Mouse (Mus musculus): Measurements from ENCODE around the gene Enpp1. TPM values are rescaled to one million over a fixed set of nuclear protein-coding genes. Genes with fewer than 3 reads are reported as not detected.

Gene Enpp1
- polyA plus RNA-seq, 1 experiment from 2014 or later: 5.0 TPM

DNA sequence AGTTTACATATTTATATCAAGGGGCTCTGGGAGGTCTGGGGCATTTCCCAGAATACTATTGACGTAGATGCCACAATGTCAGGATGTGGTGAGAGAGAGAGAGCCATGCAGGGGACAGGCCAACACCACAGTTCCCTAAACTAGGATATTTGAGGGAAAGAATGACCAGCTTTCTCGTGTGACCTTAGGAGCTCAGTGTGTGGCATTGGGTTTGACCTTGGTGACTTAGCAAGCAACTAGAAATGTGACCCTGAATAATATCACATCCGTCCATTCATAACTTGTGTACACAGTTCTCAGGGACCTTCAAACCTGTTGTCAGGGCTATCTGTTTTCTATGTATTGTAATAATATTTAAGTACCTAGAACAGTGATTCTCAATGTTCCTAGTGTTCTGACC is 102.8 kb downstream of the Enpp1 start:
- H3K9ac ChIP-seq (replicated peaks; ENCODE audit: low read length): no peak overlapping the region
- H3K4me2 ChIP-seq (replicated peaks; ENCODE audit: low read depth, low read length): no peak overlapping the region
- no peaks in the 10 kb centered on the region for H3K36me3 ChIP-seq (ENCODE audit: insufficient read depth, low read length)
- no peaks in the 10 kb centered on the region for H3K4me1 ChIP-seq (ENCODE audit: insufficient read depth, low read length)
- no peaks in the 10 kb centered on the region for H3K27me3 ChIP-seq (ENCODE audit: insufficient read depth, low read length)
- H3K4me3 ChIP-seq (ENCODE audit: low read length): no peak overlapping the region
- no peaks in the 10 kb centered on the region for H3K9me3 ChIP-seq (ENCODE audit: low read length)
- 86% methylated on average over 3 of the region's 3 CpGs for WGBS
- ATAC-seq (ENCODE audit: low FRiP score, low TSS enrichment): no peak
- H3K27ac ChIP-seq (ENCODE audit: low read length): no peak overlapping the region

GRCm38 (mm10) chr10:24603727-24604126 is 108.2 kb downstream of the Enpp1 start:
- H3K36me3 ChIP-seq (ENCODE audit: insufficient read depth, low read length): no peaks in the 10 kb centered on the region
- no peak overlapping the region for H3K4me2 ChIP-seq (replicated peaks; ENCODE audit: low read depth, low read length)
- no peak for ATAC-seq (ENCODE audit: low FRiP score, low TSS enrichment)
- H3K9ac ChIP-seq (replicated peaks; ENCODE audit: low read length): no peak overlapping the region
- H3K27me3 ChIP-seq (ENCODE audit: insufficient read depth, low read length): no peaks in the 10 kb centered on the region
- H3K4me3 ChIP-seq (ENCODE audit: low read length): no peak overlapping the region
- H3K27ac ChIP-seq (ENCODE audit: low read length): no peak overlapping the region
- H3K9me3 ChIP-seq (ENCODE audit: low read length): no peaks in the 10 kb centered on the region
- H3K4me1 ChIP-seq (ENCODE audit: insufficient read depth, low read length): no peaks in the 10 kb centered on the region

DNA sequence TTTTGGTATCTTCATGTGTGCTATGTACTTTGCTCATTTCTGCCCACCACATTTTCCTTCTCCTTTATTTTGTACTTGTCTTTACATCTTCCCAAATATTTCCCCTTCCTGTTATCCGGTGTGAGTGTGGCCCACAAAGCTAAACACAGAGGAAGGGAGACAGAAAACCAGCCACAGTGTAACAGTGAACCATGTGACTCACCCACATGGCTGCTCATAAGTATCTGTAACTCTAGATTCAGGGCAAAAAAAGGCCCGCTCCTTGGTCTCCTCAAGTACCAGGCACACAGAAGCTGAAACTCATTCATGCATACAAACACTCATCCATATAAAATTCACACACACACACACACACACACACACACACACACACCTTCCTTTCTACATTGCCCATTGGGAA is 108.9 kb downstream of the Enpp1 start:
- no peak for ATAC-seq (ENCODE audit: low FRiP score, low TSS enrichment)
- Histone ChIP-seq H3K27ac (ENCODE audit: low read length) (no peak overlapping the region), H3K9me3 (ENCODE audit: low read length) (no peaks in the 10 kb centered on the region), H3K36me3 (ENCODE audit: insufficient read depth, low read length) (no peaks in the 10 kb centered on the region), H3K4me3 (ENCODE audit: low read length) (no peak overlapping the region), H3K27me3 (ENCODE audit: insufficient read depth, low read length) (no peaks in the 10 kb centered on the region), H3K4me1 (ENCODE audit: insufficient read depth, low read length) (no peaks in the 10 kb centered on the region), H3K9ac (replicated peaks; ENCODE audit: low read length) (no peak overlapping the region), H3K4me2 (replicated peaks; ENCODE audit: low read depth, low read length) (no peak overlapping the region)
- WGBS: 56% methylated on average over 2 of the region's 2 CpGs

DNA sequence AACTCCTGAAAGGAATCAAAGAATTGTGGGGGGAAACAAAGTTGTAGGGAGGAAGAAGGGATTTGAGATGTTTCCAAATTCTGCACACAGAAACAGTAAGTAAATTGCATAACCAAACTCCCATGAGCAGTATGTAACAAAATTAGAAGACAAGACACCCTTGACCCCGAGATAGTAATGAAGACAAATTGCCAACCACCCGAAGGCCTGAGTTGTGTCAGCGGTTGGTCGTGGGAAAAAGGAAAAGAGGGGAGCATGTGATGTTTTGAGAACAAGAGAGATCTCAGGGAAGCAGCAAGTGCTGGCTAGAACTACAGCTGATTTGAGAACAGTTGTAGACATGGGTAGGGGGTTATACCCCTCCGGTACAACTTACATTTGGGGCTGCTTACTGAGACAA is 112.2 kb downstream of the Enpp1 start:
- no peak overlapping the region for H3K4me3 ChIP-seq (ENCODE audit: low read length)
- no peak overlapping the region for H3K4me2 ChIP-seq (replicated peaks; ENCODE audit: low read depth, low read length)
- peaks cover 13% of the 10 kb centered on the region for H3K4me1 ChIP-seq (ENCODE audit: insufficient read depth, low read length)
- H3K27me3 ChIP-seq (ENCODE audit: insufficient read depth, low read length): no peaks in the 10 kb centered on the region
- no peak overlapping the region for H3K27ac ChIP-seq (ENCODE audit: low read length)
- 63% methylated on average over 5 of the region's 5 CpGs for WGBS
- H3K36me3 ChIP-seq (ENCODE audit: insufficient read depth, low read length): no peaks in the 10 kb centered on the region
- H3K9ac ChIP-seq (replicated peaks; ENCODE audit: low read length): no peak overlapping the region
- H3K9me3 ChIP-seq (ENCODE audit: low read length): no peaks in the 10 kb centered on the region
- ATAC-seq (ENCODE audit: low FRiP score, low TSS enrichment): no peak

DNA sequence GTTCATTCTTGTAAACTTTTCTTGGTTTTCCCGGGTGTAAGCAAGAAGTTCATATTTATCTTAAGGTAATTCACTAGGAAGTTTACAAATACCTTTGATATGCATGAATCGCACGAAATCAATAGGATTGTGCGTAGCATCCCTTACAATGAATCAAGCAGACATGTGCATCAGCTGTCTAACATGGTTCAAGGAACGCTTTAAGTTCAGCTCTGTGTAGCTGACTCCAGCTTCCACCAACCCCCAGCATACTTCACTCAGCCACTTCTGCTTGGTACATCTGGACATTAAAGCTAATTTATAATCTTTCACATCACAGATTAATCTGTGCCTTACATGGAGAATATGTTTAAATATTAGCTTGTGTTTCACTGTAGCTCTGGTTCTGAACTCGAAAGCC is 113.3 kb downstream of the Enpp1 start:
- H3K9ac ChIP-seq (replicated peaks; ENCODE audit: low read length): no peak overlapping the region
- H3K27me3 ChIP-seq (ENCODE audit: insufficient read depth, low read length): no peaks in the 10 kb centered on the region
- no peaks in the 10 kb centered on the region for H3K36me3 ChIP-seq (ENCODE audit: insufficient read depth, low read length)
- H3K27ac ChIP-seq (ENCODE audit: low read length): no peak overlapping the region
- H3K4me3 ChIP-seq (ENCODE audit: low read length): no peak overlapping the region
- no peaks in the 10 kb centered on the region for H3K9me3 ChIP-seq (ENCODE audit: low read length)
- peaks cover 22% of the 10 kb centered on the region for H3K4me1 ChIP-seq (ENCODE audit: insufficient read depth, low read length)
- WGBS: 87% methylated on average over 6 of the region's 6 CpGs
- no peak overlapping the region for H3K4me2 ChIP-seq (replicated peaks; ENCODE audit: low read depth, low read length)
- no peak for ATAC-seq (ENCODE audit: low FRiP score, low TSS enrichment)

- Histone ChIP-seq H3K36me3 (ENCODE audit: insufficient read depth, low read length) (no peaks in the 10 kb centered on the region), H3K4me1 (ENCODE audit: insufficient read depth, low read length) (peaks cover 31% of the 10 kb centered on the region), H3K27me3 (ENCODE audit: insufficient read depth, low read length) (no peaks in the 10 kb centered on the region), H3K9ac (replicated peaks; ENCODE audit: low read length) (no peak overlapping the region), H3K4me3 (ENCODE audit: low read length) (no peak overlapping the region), H3K4me2 (replicated peaks; ENCODE audit: low read depth, low read length) (no peak overlapping the region), H3K27ac (ENCODE audit: low read length) (no peak overlapping the region), H3K9me3 (ENCODE audit: low read length) (no peaks in the 10 kb centered on the region)
- WGBS: 84% methylated on average over 4 of the region's 4 CpGs
- ATAC-seq (ENCODE audit: low FRiP score, low TSS enrichment): no peak
These were observed 114.2 kb downstream of the Enpp1 start for GRCm38 (mm10) chr10:24597789-24598188.

DNA sequence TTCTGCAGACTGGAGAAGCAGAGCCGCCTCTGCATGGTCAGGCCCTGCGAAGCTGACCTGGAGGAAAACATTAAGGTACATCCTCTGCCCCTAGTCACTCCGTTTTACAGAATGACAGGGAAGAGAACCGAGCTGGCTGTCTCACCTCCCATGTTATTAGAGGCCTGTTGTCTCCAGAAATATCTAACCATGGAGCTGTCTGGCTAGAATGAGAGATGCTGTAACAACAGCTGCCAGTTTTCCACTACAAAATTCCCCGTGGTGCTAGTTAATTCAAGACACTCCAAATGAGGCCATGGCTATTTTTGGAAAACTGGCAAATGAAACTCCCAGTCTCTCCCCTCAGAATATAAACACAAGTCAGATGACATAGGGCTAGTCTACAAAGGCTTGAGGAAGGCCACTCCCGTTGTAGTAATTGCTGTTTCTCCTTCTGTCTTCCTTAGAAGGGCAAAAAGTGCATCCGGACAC is 115.1 kb downstream of the Enpp1 start:
- H3K4me2 ChIP-seq (replicated peaks; ENCODE audit: low read depth, low read length): peak overlapping the region; percentile 64
- H3K9me3 ChIP-seq (ENCODE audit: low read length): no peaks in the 10 kb centered on the region
- H3K36me3 ChIP-seq (ENCODE audit: insufficient read depth, low read length): no peaks in the 10 kb centered on the region
- peak overlapping the region; percentile 33 for H3K27ac ChIP-seq (ENCODE audit: low read length)
- peaks cover 38% of the 10 kb centered on the region for H3K4me1 ChIP-seq (ENCODE audit: insufficient read depth, low read length)
- WGBS: 61% methylated on average over 7 of the region's 7 CpGs
- H3K9ac ChIP-seq (replicated peaks; ENCODE audit: low read length): no peak overlapping the region; the same call in 1 of the 2 replicates
- H3K27me3 ChIP-seq (ENCODE audit: insufficient read depth, low read length): no peaks in the 10 kb centered on the region
- H3K4me3 ChIP-seq (ENCODE audit: low read length): peak overlapping the region; percentile 58
- no peak for ATAC-seq (ENCODE audit: low FRiP score, low TSS enrichment)

DNA sequence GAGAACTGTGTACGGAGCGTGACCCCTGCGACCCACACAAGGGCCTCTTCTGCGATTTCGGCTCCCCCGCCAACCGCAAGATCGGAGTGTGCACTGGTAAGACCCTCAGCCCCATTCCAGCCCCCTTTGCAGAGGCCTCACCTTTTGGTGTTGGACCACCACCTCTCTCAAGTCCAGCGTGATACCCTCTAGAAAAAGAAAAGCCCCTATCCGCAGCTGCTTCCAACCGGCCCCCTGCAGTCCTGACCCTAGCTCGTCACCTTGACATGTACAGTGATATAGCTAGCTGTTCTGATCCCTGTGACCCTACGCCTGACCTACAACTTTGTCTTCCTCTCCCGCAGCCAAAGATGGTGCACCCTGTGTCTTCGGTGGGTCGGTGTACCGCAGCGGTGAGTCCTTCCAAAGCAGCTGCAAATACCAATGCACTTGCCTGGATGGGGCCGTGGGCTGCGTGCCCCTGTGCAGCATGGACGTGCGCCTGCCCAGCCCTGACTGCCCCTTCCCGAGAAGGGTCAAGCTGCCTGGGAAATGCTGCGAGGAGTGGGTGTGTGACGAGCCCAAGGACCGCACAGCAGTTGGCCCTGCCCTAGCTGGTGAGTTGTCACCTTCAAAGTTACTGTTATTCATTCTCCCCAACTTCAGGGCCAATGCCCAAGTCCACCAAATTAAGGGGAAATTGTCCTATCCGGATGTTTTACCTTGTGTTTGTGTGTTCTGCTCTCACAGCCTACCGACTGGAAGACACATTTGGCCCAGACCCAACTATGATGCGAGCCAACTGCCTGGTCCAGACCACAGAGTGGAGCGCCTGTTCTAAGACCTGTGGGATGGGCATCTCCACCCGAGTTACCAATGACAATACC is 115.7 kb downstream of the Enpp1 start:
- ATAC-seq (ENCODE audit: low FRiP score, low TSS enrichment): peak; percentile 37
- H3K4me3 ChIP-seq (ENCODE audit: low read length): peak overlapping the region; percentile 58
- 22% methylated on average over 31 of the region's 31 CpGs for WGBS
- H3K9me3 ChIP-seq (ENCODE audit: low read length): no peaks in the 10 kb centered on the region
- H3K9ac ChIP-seq (replicated peaks; ENCODE audit: low read length): peak overlapping the region; percentile 85
- H3K27me3 ChIP-seq (ENCODE audit: insufficient read depth, low read length): no peaks in the 10 kb centered on the region
- peak overlapping the region; percentile 96 for H3K27ac ChIP-seq (ENCODE audit: low read length)
- H3K4me1 ChIP-seq (ENCODE audit: insufficient read depth, low read length): peaks cover 38% of the 10 kb centered on the region
- no peaks in the 10 kb centered on the region for H3K36me3 ChIP-seq (ENCODE audit: insufficient read depth, low read length)
- peak overlapping the region; percentile 64 for H3K4me2 ChIP-seq (replicated peaks; ENCODE audit: low read depth, low read length)

DNA sequence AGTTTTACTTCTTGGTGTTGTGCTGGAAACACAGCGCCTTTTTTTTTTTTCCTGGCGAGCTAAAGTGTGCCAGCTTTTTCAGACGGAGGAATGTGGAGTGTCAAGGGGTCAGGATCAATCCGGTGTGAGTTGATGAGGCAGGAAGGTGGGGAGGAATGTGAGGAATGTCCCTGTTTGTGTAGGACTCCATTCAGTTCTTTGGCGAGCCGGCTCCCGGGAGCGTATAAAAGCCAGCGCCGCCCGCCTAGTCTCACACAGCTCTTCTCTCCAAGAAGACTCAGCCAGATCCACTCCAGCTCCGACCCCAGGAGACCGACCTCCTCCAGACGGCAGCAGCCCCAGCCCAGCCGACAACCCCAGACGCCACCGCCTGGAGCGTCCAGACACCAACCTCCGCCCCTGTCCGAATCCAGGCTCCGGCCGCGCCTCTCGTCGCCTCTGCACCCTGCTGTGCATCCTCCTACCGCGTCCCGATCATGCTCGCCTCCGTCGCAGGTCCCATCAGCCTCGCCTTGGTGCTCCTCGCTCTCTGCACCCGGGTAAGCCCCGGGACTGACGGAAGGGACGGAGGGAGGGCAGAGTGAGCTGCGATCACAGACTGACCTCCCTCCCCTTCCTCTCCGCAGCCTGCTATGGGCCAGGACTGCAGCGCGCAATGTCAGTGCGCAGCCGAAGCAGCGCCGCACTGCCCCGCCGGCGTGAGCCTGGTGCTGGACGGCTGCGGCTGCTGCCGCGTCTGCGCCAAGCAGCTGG is 116.5 kb downstream of the Enpp1 start, which contains the start of gene Ccn2:
Gene Ccn2, plus strand, starts transcription at position 193 of the 753 bp plus-strand sequence.
- Histone ChIP-seq H3K9me3 (ENCODE audit: low read length) (no peaks in the 10 kb centered on the region), H3K27ac (ENCODE audit: low read length) (peak within 1 kb of the TSS; percentile 96), H3K4me3 (ENCODE audit: low read length) (peak within 1 kb of the TSS; percentile 58), H3K9ac (replicated peaks; ENCODE audit: low read length) (peak within 1 kb of the TSS; percentile 85), H3K4me1 (ENCODE audit: insufficient read depth, low read length) (peaks cover 41% of the 10 kb centered on the region), H3K4me2 (replicated peaks; ENCODE audit: low read depth, low read length) (peak within 1 kb of the TSS; percentile 64), H3K36me3 (ENCODE audit: insufficient read depth, low read length) (no peaks in the 10 kb centered on the region), H3K27me3 (ENCODE audit: insufficient read depth, low read length) (no peaks in the 10 kb centered on the region)
- 0% methylated on average over 51 of the region's 53 CpGs for WGBS
- ATAC-seq (ENCODE audit: low FRiP score, low TSS enrichment): peak; percentile 92

- H3K4me1 ChIP-seq (ENCODE audit: insufficient read depth, low read length): peaks cover 41% of the 10 kb centered on the region
- no peaks in the 10 kb centered on the region for H3K27me3 ChIP-seq (ENCODE audit: insufficient read depth, low read length)
- H3K27ac ChIP-seq (ENCODE audit: low read length): no peak overlapping the region
- no peak for ATAC-seq (ENCODE audit: low FRiP score, low TSS enrichment)
- no peaks in the 10 kb centered on the region for H3K36me3 ChIP-seq (ENCODE audit: insufficient read depth, low read length)
- H3K9me3 ChIP-seq (ENCODE audit: low read length): no peaks in the 10 kb centered on the region
- no peak overlapping the region for H3K4me2 ChIP-seq (replicated peaks; ENCODE audit: low read depth, low read length)
- H3K9ac ChIP-seq (replicated peaks; ENCODE audit: low read length): no peak overlapping the region
- H3K4me3 ChIP-seq (ENCODE audit: low read length): no peak overlapping the region
- 83% methylated on average over 4 of the region's 4 CpGs for WGBS
These were observed 118.4 kb downstream of the Enpp1 start for GRCm38 (mm10) chr10:24593556-24593955.
